Mouse (Mus musculus): Measurements from ENCODE around the gene Actl10.
A peak's percentile ranks its signal among the peaks of the same experiment; 100 is the strongest.

Actl10 gene

GRCm38 (mm10) chr2:154551476-154551875 lies at the start of gene Actl10:
Gene Actl10 (plus strand): TSS chr2:154551776.
- DNase-seq = no peak

- DNase-seq = no peak
Measured at GRCm38 (mm10) chr2:154507076-154507475, 44.5 kb upstream of the Actl10 start.

GRCm38 (mm10) chr2:154507566-154508283 lies 43.9 kb upstream of the Actl10 start:
- DNase-seq = no peak

GRCm38 (mm10) chr2:154508450-154508849 lies 43.1 kb upstream of the Actl10 start:
- DNase-seq = no peak

GRCm38 (mm10) chr2:154510141-154510540 lies 41.4 kb upstream of the Actl10 start:
- DNase-seq = no peak

- no peak for DNase-seq
Measured at GRCm38 (mm10) chr2:154516944-154517343, 34.6 kb upstream of the Actl10 start.

GRCm38 (mm10) chr2:154517424-154517823 lies 34.2 kb upstream of the Actl10 start:
- no peak for DNase-seq

GRCm38 (mm10) chr2:154521449-154521848 lies 30.1 kb upstream of the Actl10 start:
- no peak for DNase-seq

GRCm38 (mm10) chr2:154522334-154522733 lies 29.2 kb upstream of the Actl10 start:
- no peak for DNase-seq

- no peak for DNase-seq
Measured at GRCm38 (mm10) chr2:154525285-154525684, 26.3 kb upstream of the Actl10 start.

GRCm38 (mm10) chr2:154526531-154526930 lies 25.0 kb upstream of the Actl10 start:
- DNase-seq = no peak

- no peak for DNase-seq
Measured at GRCm38 (mm10) chr2:154532888-154533287, 18.7 kb upstream of the Actl10 start.

GRCm38 (mm10) chr2:154534704-154535270 lies 16.8 kb upstream of the Actl10 start:
- DNase-seq = no peak

GRCm38 (mm10) chr2:154538310-154538709 lies 13.3 kb upstream of the Actl10 start:
- DNase-seq = no peak

- no peak for DNase-seq
Measured at GRCm38 (mm10) chr2:154538710-154539109, 12.9 kb upstream of the Actl10 start.

- peak; percentile 53 for DNase-seq
Measured at GRCm38 (mm10) chr2:154539720-154540119, 11.9 kb upstream of the Actl10 start.

GRCm38 (mm10) chr2:154541630-154542029 lies 9.9 kb upstream of the Actl10 start:
- DNase-seq = no peak

- DNase-seq = peak; percentile 65
Measured at GRCm38 (mm10) chr2:154543567-154544347, 7.8 kb upstream of the Actl10 start.

GRCm38 (mm10) chr2:154546711-154547110 lies 4.9 kb upstream of the Actl10 start, which contains the start of gene 1700003F12Rik:
Gene 1700003F12Rik (plus strand): TSS chr2:154547085.
- no peak for DNase-seq

- no peak for DNase-seq
Measured at GRCm38 (mm10) chr2:154548688-154549087, 2.9 kb upstream of the Actl10 start.

GRCm38 (mm10) chr2:154549127-154549885 lies 2.3 kb upstream of the Actl10 start:
- peak; percentile 70 for DNase-seq

- DNase-seq = no peak
Measured at GRCm38 (mm10) chr2:154549886-154550189, 1.7 kb upstream of the Actl10 start.

GRCm38 (mm10) chr2:154550937-154551336 lies 639 bp upstream of the Actl10 start:
- no peak for DNase-seq

Measured in right cerebral cortex, postnatal 4 days (tissue).